Mouse (Mus musculus): ENCODE results near the gene Rtn3.

DNA sequence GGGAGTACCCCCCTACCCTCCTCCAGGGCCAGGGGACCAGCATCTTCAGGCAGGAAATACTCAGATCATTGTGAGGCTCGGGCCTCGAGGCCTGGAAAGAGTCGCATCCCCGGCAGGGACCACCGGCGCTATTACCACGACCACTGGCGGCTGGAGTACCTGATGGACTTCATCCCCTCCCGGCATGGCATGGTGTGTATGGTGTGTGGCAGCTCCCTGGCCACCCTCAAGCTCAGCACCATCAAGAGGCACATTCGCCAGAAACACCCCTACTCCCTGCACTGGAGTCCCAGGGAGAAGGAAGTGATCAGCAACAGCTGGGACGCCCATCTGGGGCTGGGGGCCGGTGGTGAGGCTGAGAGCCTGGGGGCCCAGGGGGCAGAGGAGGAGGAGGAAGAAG is 63.0 kb downstream of the Rtn3 start:
- TF ChIP-seq POLR2A (IDR thresholded peaks at IDR 0.05; ENCODE audit: extremely low read depth, insufficient read depth, low read length) (no peak), CTCF (IDR thresholded peaks at IDR 0.05; ENCODE audit: low read depth, low read length) (no peak)

Measured in liver, adult 2 months (tissue).